Mouse (Mus musculus) megakaryocyte-erythroid progenitor cell, adult 5 weeks (primary cell): ENCODE data around the gene Fam228a. TPM values are rescaled to one million over a fixed set of nuclear protein-coding genes. Genes with fewer than 3 reads are reported as not detected.

Experiments used
- polyA plus RNA-seq: library from polyadenylated mRNA; stranded (reverse); fragments of >175 nt; gene quantifications from 2 replicates; pipeline ENCODE4 v1.2.3, GENCODE M21; 2012

The Fam228a gene
- polyA plus RNA-seq, result 0.06 TPM in 1 of 2 replicates, not detected in the other

DNA sequence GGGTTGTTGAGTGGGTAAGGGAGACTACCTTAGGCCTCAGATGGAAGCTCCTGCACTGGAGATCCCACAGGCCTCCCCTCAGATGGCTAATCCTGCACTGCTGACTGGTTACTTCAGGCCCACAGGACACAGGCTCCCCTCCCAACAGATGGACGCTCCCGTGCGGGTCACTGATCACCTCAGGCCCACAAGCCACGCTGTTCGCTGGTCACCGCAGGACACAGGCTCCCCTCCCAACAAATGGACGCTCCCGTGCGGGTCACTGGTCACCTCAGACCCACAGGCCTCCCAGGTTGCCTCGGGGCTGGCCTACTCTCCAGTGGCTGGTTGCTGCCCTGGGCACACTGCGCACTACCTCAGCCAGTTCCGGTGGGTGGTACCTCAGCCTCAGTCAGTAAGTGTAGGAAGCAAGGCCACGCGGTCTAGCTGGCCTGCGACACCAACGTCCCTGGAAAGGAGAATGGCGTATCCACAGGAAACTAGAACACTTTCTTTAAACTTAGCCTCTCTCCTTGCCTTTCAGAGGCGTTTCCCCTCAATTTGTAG, at the start of gene Fam228a:
TSS of gene Fam228a (minus strand) at position 400 of the 546 bp plus-strand sequence.

GRCm38 (mm10) chr12:4768492-4769332, 30.5 kb upstream of the Fam228a start, which contains the start of the genes Pfn4 and Fam228b:
Pfn4 (plus strand) TSS chr12:4769022.
Fam228b (minus strand) TSS chr12:4769267.

Other genes starting within 250 kb of the Fam228a start
- gene Itsn2, start 145.8 kb downstream of the Fam228a start, polyA plus RNA-seq, result 11.5 and 18.4 TPM in 2 replicates
- not detected in 2 replicates for gene Gm3625, start 145.5 kb downstream of the Fam228a start, polyA plus RNA-seq
- gene Pfn4, start 30.6 kb upstream of the Fam228a start, polyA plus RNA-seq, result 0.03 and 0.13 TPM in 2 replicates
- gene Fam228b, start 30.8 kb upstream of the Fam228a start, polyA plus RNA-seq, result 2.1 and 3.2 TPM in 2 replicates
- 10.7 and 11.9 TPM in 2 replicates for gene Sf3b6, start 79.1 kb upstream of the Fam228a start, polyA plus RNA-seq
- 7.0 and 12.6 TPM in 2 replicates for gene Fkbp1b, start 103.2 kb upstream of the Fam228a start, polyA plus RNA-seq
- gene Wdcp, start 104.9 kb upstream of the Fam228a start, polyA plus RNA-seq, result 0.59 and 1.6 TPM in 2 replicates
- 76.2 and 126 TPM in 2 replicates for gene Mfsd2b, start 135.9 kb upstream of the Fam228a start, polyA plus RNA-seq
- gene Ubxn2a, start 169.3 kb upstream of the Fam228a start, polyA plus RNA-seq, result 17.2 and 17.5 TPM in 2 replicates
- gene Atad2b, start 178.9 kb upstream of the Fam228a start, polyA plus RNA-seq, result 14.1 and 15.8 TPM in 2 replicates